Mouse (Mus musculus) bone marrow macrophage, adult 2 months (primary cell): Measurements from ENCODE around the gene Gm11037.

ENCODE experiments used
- CTCF ChIP-seq: IDR thresholded peaks from 2 replicates; pipeline ENCODE4 v1.5.1; 2012; ENCODE audit warnings: low read depth, mild to moderate bottlenecking, low read length, moderate library complexity
- POLR2A ChIP-seq: IDR thresholded peaks from 2 replicates; pipeline ENCODE4 v1.6.1; 2012; ENCODE audit warnings: mild to moderate bottlenecking, low read depth, low read length, borderline replicate concordance

- TF ChIP-seq CTCF (no peak), POLR2A (no peak)
Measured at GRCm38 (mm10) chr2:131138296-131138695, 5.0 kb downstream of the Gm11037 start.
